Mouse (Mus musculus): ENCODE results near the gene Kcnh8. TPM values are rescaled to one million over a fixed set of nuclear protein-coding genes. Genes with fewer than 3 reads are reported as not detected.
A peak's percentile ranks its signal among the peaks of the same experiment; 100 is the strongest.

Kcnh8 gene
- polyA plus RNA-seq, 1 experiment = not detected

DNA sequence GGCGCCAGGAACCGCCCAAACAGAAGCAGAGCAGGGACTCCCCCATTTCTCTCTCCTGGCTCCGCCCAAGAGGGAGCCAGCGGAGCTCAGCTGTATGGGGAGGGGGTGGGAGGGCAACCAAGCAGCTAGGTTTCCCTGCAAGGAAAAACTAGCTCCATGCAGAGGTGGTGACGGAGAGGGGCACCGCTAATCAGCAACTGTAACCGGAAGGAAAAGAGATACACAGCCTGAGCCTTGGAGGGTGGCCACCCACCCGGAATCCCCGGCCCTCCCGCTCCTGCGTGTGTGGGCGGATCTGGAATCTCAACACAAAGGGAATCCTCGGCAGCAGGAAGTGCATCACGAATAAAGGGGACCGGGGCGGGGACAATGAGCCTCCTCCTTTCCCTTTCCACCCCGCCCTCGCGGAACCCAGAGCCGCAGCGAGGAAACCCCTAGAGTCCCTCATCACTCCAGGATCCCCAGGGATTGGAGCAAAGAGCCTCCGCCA is 1.6 kb upstream of the Kcnh8 start:
- TF ChIP-seq CTCF (IDR thresholded peaks at IDR 0.05; ENCODE audit: insufficient read depth, low read depth, low read length) (no peak), POLR2A (IDR thresholded peaks at IDR 0.05; ENCODE audit: insufficient read depth, low read depth, low read length) (0 out of 2 replicates have a peak, but pooled peaks have one; percentile 16)
- under 1% methylated on average over 22 of the region's 22 CpGs for WGBS
- H3K4me3 ChIP-seq (ENCODE audit: insufficient read depth, low read depth, low read length) = peak overlapping the region; percentile 71
- H3K27ac ChIP-seq (ENCODE audit: insufficient read depth, low read depth, low read length) = peak overlapping the region; percentile 55; the same call in 1 of the 2 replicates
- peaks cover 6% of the 10 kb centered on the region; the same call in 1 of the 2 replicates for H3K4me1 ChIP-seq (ENCODE audit: control insufficient read depth, insufficient read depth, low read length)

DNA sequence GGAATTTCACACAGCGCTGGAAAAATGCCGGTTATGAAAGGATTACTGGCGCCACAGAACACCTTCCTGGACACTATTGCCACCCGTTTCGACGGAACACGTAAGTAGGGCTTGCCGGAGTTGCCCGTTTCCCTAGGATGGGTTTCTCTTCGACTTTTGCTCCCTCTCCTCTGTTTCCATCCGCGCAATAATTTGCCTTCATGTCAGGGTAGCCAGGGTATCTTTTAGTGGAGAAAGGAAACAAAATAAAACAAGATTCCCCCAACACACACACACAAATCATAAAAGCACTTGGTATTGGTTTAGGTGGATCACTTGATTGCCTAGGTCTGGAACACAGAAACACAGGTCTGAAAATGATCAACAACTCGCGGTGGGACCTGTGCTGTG is 267 bp downstream of the Kcnh8 start:
- peaks cover 6% of the 10 kb centered on the region; the same call in 1 of the 2 replicates for H3K4me1 ChIP-seq (ENCODE audit: control insufficient read depth, insufficient read depth, low read length)
- H3K4me3 ChIP-seq (ENCODE audit: insufficient read depth, low read depth, low read length) = peak overlapping the region; percentile 56
- WGBS = under 1% methylated on average over 14 of the region's 14 CpGs
- no peak for TF ChIP-seq POLR2A (IDR thresholded peaks at IDR 0.05; ENCODE audit: insufficient read depth, low read depth, low read length)
- TF ChIP-seq CTCF (IDR thresholded peaks at IDR 0.05; ENCODE audit: insufficient read depth, low read depth, low read length) = no peak
- H3K27ac ChIP-seq (ENCODE audit: insufficient read depth, low read depth, low read length) = no peak overlapping the region

DNA sequence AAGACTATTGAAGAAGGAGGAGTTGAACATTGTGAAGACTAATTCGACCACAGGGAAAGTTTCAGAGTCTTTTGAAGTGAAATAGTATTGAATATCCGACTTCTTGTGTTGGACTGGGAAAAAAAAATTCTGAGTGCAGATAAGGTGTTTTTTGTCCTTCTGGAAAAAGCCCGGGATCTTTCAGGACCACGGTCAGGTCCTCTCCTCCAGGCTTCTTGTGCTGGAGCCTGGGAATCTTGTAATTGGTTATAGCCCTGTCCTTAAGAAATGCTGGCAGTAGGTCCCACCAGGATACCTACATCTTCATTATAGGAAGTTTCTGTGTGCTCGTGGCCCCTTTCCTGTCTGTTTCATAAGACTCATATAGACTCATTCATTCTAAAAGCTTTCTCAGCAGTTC is 902 bp downstream of the Kcnh8 start:
- no peak for TF ChIP-seq CTCF (IDR thresholded peaks at IDR 0.05; ENCODE audit: insufficient read depth, low read depth, low read length)
- TF ChIP-seq POLR2A (IDR thresholded peaks at IDR 0.05; ENCODE audit: insufficient read depth, low read depth, low read length) = no peak
- H3K27ac ChIP-seq (ENCODE audit: insufficient read depth, low read depth, low read length) = no peak overlapping the region
- no peak overlapping the region for H3K4me3 ChIP-seq (ENCODE audit: insufficient read depth, low read depth, low read length)
- WGBS = 8% methylated on average over 5 of the region's 5 CpGs
- peaks cover 6% of the 10 kb centered on the region; the same call in 1 of the 2 replicates for H3K4me1 ChIP-seq (ENCODE audit: control insufficient read depth, insufficient read depth, low read length)

DNA sequence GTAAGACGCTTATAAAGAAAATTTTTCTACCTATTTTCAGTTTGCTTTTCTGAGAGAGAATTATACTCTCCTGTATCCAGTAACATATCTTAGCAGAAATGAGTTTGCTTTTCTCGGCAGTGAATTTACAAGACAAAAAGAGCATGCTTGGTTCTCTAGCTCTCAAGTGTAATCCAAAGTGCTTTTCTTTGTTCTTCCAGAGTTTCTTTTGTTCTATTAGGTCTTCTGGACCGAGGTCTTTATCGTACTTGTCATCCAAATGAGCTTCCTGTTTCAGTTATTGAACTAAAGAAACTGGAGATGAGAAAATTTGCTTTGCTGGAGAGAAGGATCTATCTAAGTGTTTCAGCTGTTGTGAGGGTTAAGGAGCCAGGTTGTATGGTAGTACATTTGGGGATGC is 8.9 kb downstream of the Kcnh8 start:
- no peaks in the 10 kb centered on the region for H3K4me1 ChIP-seq (ENCODE audit: control insufficient read depth, insufficient read depth, low read length)
- WGBS = 55% methylated on average over 4 of the region's 4 CpGs
- TF ChIP-seq POLR2A (IDR thresholded peaks at IDR 0.05; ENCODE audit: insufficient read depth, low read depth, low read length) = no peak
- no peak for TF ChIP-seq CTCF (IDR thresholded peaks at IDR 0.05; ENCODE audit: insufficient read depth, low read depth, low read length)
- H3K27ac ChIP-seq (ENCODE audit: insufficient read depth, low read depth, low read length) = no peak overlapping the region
- no peak overlapping the region for H3K4me3 ChIP-seq (ENCODE audit: insufficient read depth, low read depth, low read length)

DNA sequence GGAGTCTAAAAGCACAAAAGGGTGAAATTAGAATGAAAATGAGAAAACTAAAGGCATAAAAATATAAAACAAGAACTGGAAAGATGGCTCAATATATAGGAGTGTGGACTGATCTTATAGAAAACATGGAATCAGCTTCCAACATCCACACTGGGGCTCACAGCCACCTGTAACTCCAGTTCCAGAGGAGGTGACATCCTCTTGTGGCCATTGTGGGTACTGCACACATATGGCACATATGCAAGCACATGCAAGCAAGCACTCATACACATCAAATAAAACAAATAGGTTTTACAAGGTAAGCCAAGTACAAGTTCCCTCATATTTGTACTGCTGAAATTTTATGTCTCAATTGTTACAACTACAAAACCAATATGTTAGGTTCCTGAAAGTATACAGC is 46.7 kb downstream of the Kcnh8 start:
- TF ChIP-seq CTCF (IDR thresholded peaks at IDR 0.05; ENCODE audit: insufficient read depth, low read depth, low read length) = no peak
- TF ChIP-seq POLR2A (IDR thresholded peaks at IDR 0.05; ENCODE audit: insufficient read depth, low read depth, low read length) = no peak
- Histone ChIP-seq H3K4me1 (ENCODE audit: control insufficient read depth, insufficient read depth, low read length) (no peaks in the 10 kb centered on the region), H3K4me3 (ENCODE audit: insufficient read depth, low read depth, low read length) (no peak overlapping the region), H3K27ac (ENCODE audit: insufficient read depth, low read depth, low read length) (no peak overlapping the region)

DNA sequence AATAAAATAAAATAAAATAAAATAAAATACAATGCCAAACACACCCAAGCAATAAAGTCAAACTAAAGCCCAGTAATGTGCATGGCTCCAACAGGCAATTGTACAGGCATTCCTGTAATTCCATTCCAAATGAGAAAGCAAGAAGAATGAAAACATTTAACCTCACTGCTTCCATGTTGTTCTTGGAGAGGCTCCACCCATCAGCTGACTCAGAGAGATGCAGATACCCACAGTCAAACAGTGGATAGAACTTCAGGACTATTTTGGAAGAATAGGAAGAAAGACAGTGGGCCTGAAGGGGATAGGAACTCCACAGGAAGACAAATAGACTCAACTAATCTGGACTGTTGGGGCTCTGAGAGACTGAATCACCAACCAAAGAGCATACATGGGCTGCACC is 89.5 kb downstream of the Kcnh8 start:
- TF ChIP-seq CTCF (IDR thresholded peaks at IDR 0.05; ENCODE audit: insufficient read depth, low read depth, low read length) = no peak
- TF ChIP-seq POLR2A (IDR thresholded peaks at IDR 0.05; ENCODE audit: insufficient read depth, low read depth, low read length) = no peak
- Histone ChIP-seq H3K4me1 (ENCODE audit: control insufficient read depth, insufficient read depth, low read length) (no peaks in the 10 kb centered on the region), H3K4me3 (ENCODE audit: insufficient read depth, low read depth, low read length) (no peak overlapping the region), H3K27ac (ENCODE audit: insufficient read depth, low read depth, low read length) (no peak overlapping the region)

DNA sequence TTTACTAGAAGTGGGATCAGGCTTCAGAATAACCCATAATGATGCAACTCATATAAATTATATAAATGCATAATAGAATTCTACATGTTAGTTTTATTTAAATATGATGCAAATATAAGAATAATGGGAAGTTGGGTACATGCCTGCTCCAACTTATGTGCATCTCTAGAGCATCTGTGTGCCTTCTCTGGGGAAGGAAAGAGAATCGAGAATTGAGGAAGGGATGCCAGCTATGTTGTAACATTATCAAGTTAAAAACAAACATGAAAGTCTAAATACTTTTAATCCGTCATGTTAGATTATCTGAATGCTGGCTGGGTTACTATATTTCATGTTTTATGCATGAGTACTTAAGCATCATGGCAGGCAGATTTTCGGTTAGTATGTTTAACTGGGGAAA is 99.4 kb downstream of the Kcnh8 start:
- no peak for TF ChIP-seq CTCF (IDR thresholded peaks at IDR 0.05; ENCODE audit: insufficient read depth, low read depth, low read length)
- no peak for TF ChIP-seq POLR2A (IDR thresholded peaks at IDR 0.05; ENCODE audit: insufficient read depth, low read depth, low read length)
- Histone ChIP-seq H3K27ac (ENCODE audit: insufficient read depth, low read depth, low read length) (no peak overlapping the region), H3K4me3 (ENCODE audit: insufficient read depth, low read depth, low read length) (no peak overlapping the region), H3K4me1 (ENCODE audit: control insufficient read depth, insufficient read depth, low read length) (no peaks in the 10 kb centered on the region)
- 65% methylated on average over 3 of the region's 3 CpGs for WGBS

DNA sequence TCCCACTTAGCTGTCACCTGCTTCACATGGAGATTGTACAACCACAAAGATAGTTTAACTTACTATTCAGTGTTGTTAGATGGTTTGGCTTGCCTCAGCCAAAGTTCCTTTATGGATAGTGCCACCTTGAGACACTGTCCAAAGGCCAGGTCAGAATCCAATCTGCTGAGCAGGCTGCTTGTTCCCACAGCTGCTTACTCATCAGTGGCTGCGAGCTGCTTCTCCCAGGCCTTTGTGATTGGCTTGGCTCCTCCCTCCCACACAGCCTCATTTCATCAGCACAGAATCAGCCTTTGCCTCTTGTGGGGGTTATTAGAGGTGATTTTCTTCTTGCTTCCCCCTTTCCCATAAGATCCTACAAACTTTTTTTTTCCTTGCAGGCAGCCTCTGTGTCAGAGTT is 109.8 kb downstream of the Kcnh8 start:
- TF ChIP-seq POLR2A (IDR thresholded peaks at IDR 0.05; ENCODE audit: insufficient read depth, low read depth, low read length) (no peak), CTCF (IDR thresholded peaks at IDR 0.05; ENCODE audit: insufficient read depth, low read depth, low read length) (no peak)
- Histone ChIP-seq H3K27ac (ENCODE audit: insufficient read depth, low read depth, low read length) (no peak overlapping the region), H3K4me1 (ENCODE audit: control insufficient read depth, insufficient read depth, low read length) (no peaks in the 10 kb centered on the region), H3K4me3 (ENCODE audit: insufficient read depth, low read depth, low read length) (no peak overlapping the region)
- 20% methylated on average over 1 of the region's 1 CpGs for WGBS

DNA sequence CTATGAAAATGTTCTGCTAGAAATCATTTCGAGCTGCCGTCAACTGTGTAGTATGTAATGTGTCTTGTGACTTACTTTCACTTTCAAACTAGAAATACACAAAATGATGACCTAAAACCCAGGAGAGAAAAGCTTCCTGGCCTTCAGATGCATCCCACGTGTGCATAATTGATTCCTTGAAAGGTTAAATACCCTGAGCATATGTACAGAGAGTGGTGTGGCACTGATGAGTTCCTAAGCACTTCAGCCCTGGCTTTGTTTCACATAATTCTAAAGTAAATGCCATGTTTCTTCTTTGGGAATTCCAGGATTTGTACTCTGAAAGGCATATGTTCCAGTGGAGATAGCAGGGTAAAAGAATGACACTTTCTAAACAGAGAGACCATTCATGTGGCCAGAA is 119.7 kb downstream of the Kcnh8 start:
- WGBS = 73% methylated on average over 3 of the region's 3 CpGs
- no peaks in the 10 kb centered on the region for H3K4me1 ChIP-seq (ENCODE audit: control insufficient read depth, insufficient read depth, low read length)
- no peak overlapping the region for H3K4me3 ChIP-seq (ENCODE audit: insufficient read depth, low read depth, low read length)
- no peak overlapping the region for H3K27ac ChIP-seq (ENCODE audit: insufficient read depth, low read depth, low read length)
- no peak for TF ChIP-seq CTCF (IDR thresholded peaks at IDR 0.05; ENCODE audit: insufficient read depth, low read depth, low read length)
- TF ChIP-seq POLR2A (IDR thresholded peaks at IDR 0.05; ENCODE audit: insufficient read depth, low read depth, low read length) = no peak

DNA sequence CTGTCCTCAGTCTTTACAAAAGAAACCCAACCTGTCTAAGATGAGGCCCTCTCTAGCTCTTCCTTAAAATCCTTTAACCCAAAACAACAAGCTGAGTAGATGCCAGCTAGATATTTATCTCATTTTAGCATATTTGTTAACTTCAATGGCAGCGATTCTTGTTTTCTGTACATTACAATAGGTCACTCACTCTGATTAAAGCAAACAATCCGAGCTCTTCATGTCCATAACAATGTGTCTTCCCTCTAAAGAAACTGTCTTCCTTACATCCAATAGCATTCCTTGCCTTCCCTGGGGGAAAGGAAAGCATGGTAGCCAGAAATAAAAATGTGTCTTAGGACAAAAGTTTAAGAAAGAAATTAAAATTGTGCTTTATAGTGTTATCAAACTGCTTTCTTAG is 126.3 kb downstream of the Kcnh8 start:
- Histone ChIP-seq H3K27ac (ENCODE audit: insufficient read depth, low read depth, low read length) (no peak overlapping the region), H3K4me1 (ENCODE audit: control insufficient read depth, insufficient read depth, low read length) (no peaks in the 10 kb centered on the region), H3K4me3 (ENCODE audit: insufficient read depth, low read depth, low read length) (no peak overlapping the region)
- 81% methylated on average over 2 of the region's 2 CpGs for WGBS
- TF ChIP-seq POLR2A (IDR thresholded peaks at IDR 0.05; ENCODE audit: insufficient read depth, low read depth, low read length) (no peak), CTCF (IDR thresholded peaks at IDR 0.05; ENCODE audit: insufficient read depth, low read depth, low read length) (no peak)

Measured in olfactory bulb, adult 2 months (tissue).